Mouse (Mus musculus) embryonic fibroblast, embryonic 13.5 days (primary cell): ENCODE measurements around the gene Dlg2.

ENCODE experiments used
- CTCF ChIP-seq: IDR thresholded peaks from 2 replicates; pipeline ENCODE4 v1.5.1; 2011; ENCODE audit warnings: mild to moderate bottlenecking, control low read depth, low read length, moderate library complexity, borderline replicate concordance; ENCODE audit not compliant: insufficient read depth
- POLR2A ChIP-seq: IDR thresholded peaks from 2 replicates; pipeline ENCODE4 v1.6.1; 2011; ENCODE audit warnings: low read depth, mild to moderate bottlenecking, control low read depth, low read length, moderate library complexity

DNA sequence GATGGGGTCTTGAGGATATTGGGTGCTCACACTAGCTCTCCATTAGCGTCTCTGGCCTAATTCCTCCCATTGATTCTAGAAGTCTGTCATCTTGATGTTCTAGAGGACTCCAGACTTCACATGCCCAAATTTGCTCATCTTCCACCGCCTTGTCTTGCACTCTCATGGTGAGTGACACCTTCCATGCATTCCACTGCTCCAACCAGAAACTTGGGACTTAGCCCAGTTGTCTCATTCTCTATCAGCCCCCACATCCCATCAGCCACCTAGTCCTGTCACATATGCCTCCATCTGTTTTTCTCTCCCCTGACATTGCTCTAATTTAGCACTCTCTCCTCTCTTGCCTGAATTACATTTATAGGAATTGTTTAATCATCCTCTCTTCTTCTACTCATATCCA lies 938.3 kb downstream of the Dlg2 start:
- no peak for TF ChIP-seq CTCF
- TF ChIP-seq POLR2A: no peak
